Mouse (Mus musculus) spleen, adult 2 months (tissue): ENCODE results near the gene Sfrp5. TPM values are rescaled to one million over a fixed set of nuclear protein-coding genes. Genes with fewer than 3 reads are reported as not detected.

ENCODE experiments used
- DNase-seq, 2 experiments: peaks; one replicate each; pipeline versions ENCODE4 v3.0.0 to v3.0.0-alpha.2; 2012 to 2021; ENCODE audit warnings: low spot score in 2 of 2, low read depth in 1 of 2
- H3K27ac ChIP-seq: fragments of 200-500 bp; 2 replicates; pipeline ENCODE4 v1.5.1; 2012; ENCODE audit warnings: low read length, inconsistent platforms; ENCODE audit not compliant: insufficient read depth
- H3K27me3 ChIP-seq: fragments of 200-500 bp; 2 replicates; pipeline ENCODE4 v1.6.1; 2012; ENCODE audit warnings: mild to moderate bottlenecking, moderate library complexity, low read length, inconsistent platforms; ENCODE audit not compliant: control insufficient read depth, insufficient read depth
- H3K36me3 ChIP-seq: fragments of 200-500 bp; 2 replicates; pipeline ENCODE4 v1.6.1; 2012; ENCODE audit warnings: mild to moderate bottlenecking, low read length, inconsistent platforms; ENCODE audit not compliant: control insufficient read depth, insufficient read depth
- H3K4me1 ChIP-seq: fragments of 200-500 bp; 2 replicates; pipeline ENCODE4 v1.6.1; 2011; ENCODE audit warnings: inconsistent platforms; ENCODE audit not compliant: control insufficient read depth, insufficient read depth, insufficient read length
- H3K4me3 ChIP-seq: fragments of 200-500 bp; 2 replicates; pipeline ENCODE4 v1.5.1; 2011; ENCODE audit warnings: mild to moderate bottlenecking, inconsistent platforms; ENCODE audit not compliant: insufficient read depth, insufficient read length; ENCODE audit errors: extremely low read depth
- CTCF ChIP-seq: fragments of 200-500 bp; IDR thresholded peaks from 2 replicates; pipeline ENCODE4 v1.5.1; 2011; ENCODE audit warnings: mild to moderate bottlenecking, inconsistent platforms; ENCODE audit not compliant: insufficient read depth, insufficient read length, insufficient replicate concordance; ENCODE audit errors: extremely low read depth
- POLR2A ChIP-seq: fragments of 200-500 bp; IDR thresholded peaks from 2 replicates; pipeline ENCODE4 v1.6.1; 2011; ENCODE audit warnings: low read depth, low read length, inconsistent platforms
- WGBS: fragments of 180-500 bp; shearing (Covaris S2); methylation state at CpG from one replicate; pipeline ENCODE4 v1.1.7; 2018; 5-methylcytosine and 5-hydroxymethylcytosine counted together
- polyA plus RNA-seq: library from polyadenylated mRNA; depleted of rRNA; stranded (reverse); fragments of >200 nt; gene quantifications from 2 replicates; pipeline ENCODE4 v1.2.3, GENCODE M21; 2012

Gene Sfrp5
- polyA plus RNA-seq, 1 experiment, result 0.19 TPM

DNA sequence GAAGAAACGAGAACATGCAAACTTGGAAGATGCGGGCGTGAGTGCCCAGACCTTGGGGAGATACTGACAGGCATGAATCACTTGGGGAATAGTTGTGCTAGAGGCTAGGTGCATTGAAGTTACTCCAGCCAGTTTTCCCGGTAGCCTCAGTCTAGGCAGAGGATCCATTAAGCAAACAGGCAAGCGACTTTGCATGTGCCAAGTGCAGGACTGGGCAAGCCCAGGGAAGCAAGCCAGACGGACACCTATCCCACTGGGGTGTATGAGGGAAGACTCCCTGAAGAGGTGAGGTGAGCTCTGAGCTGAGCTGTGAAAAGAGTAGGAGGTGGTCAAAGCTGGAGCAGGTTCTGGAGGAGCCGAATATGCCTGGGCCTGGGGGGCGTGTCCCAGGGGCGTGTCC is 34.6 kb downstream of the Sfrp5 start:
- no peak for TF ChIP-seq CTCF
- no peak for TF ChIP-seq POLR2A
- 88% methylated on average over 9 of the region's 9 CpGs for WGBS
- Histone ChIP-seq H3K27me3 (no peaks in the 10 kb centered on the region), H3K4me1 (peaks cover 9% of the 10 kb centered on the region; the same call in 1 of the 2 replicates), H3K36me3 (no peaks in the 10 kb centered on the region), H3K4me3 (no peak overlapping the region), H3K27ac (no peak overlapping the region)
- no peak for DNase-seq

DNA sequence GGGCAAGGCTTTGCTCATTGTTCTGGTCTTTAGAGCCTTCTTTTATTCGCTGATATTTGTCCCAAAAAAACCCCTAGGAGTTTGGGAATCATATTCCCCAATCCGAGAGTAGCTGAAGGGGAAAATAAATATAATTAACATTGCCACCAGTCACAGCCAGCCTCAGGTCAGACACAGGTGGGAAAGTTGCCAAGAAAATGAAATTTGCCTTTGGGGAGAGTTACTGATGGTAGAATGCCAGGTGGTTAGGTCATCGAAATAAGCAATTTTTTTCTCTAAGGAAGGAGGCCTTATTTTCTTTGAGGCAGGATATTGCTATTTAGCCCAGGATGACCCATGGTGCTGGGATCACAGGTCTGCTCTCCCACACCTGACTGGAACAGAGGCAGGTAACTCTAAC is 35.3 kb downstream of the Sfrp5 start:
- WGBS, result 60% methylated on average over 3 of the region's 3 CpGs
- Histone ChIP-seq H3K4me3 (no peak overlapping the region), H3K27ac (no peak overlapping the region), H3K36me3 (no peaks in the 10 kb centered on the region), H3K4me1 (peaks cover 9% of the 10 kb centered on the region; the same call in 1 of the 2 replicates), H3K27me3 (no peaks in the 10 kb centered on the region)
- TF ChIP-seq POLR2A, result no peak
- TF ChIP-seq CTCF, result no peak
- no peak for DNase-seq

DNA sequence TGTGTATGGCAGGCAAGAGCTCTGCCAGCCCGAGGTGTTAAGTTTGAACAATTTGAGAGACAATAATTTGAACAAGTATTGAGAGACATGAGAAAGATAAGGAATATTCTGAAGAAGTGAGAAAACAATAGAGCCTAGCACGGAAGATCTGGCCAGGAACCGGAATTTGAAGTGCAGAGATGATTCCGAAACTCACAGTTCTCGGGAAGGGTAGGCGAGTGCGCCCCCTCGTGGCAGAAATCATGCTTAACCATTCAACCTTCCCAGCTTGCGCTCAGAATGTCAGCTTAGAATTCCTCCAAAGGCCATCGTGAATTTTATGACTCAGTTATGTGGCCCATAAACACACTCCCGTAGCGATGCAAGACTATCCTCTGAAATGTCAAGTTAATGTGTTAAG is 35.9 kb downstream of the Sfrp5 start:
- TF ChIP-seq CTCF (peak; percentile 86; the same call in 1 of the 2 replicates), POLR2A (no peak)
- H3K4me1 ChIP-seq, result peaks cover 3% of the 10 kb centered on the region; the same call in 1 of the 2 replicates
- no peaks in the 10 kb centered on the region for H3K36me3 ChIP-seq
- WGBS, result 3% methylated on average over 12 of the region's 12 CpGs
- DNase-seq, result peak; percentile 50 to 80
- H3K27ac ChIP-seq, result no peak overlapping the region
- no peak overlapping the region for H3K4me3 ChIP-seq
- H3K27me3 ChIP-seq, result no peaks in the 10 kb centered on the region

DNA sequence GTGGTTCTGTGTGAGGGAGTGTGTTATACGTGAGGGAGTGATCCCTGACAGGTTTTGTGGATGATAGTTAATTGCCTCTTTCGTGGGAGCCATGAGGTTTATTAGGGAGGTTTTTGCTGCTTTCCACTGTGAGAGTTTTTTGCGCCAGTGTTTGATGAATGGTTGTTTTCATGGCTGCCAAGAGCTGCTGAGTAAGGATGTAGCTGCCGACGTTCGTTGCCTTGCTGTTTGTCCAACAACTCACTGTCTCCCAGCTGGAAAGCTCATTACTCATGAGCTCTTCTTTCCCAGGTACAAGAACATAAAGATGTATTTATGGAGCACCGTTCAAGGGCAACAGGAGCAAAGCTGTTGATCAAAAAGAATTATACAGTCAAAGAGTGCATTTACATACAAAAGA is 37.9 kb downstream of the Sfrp5 start:
- H3K36me3 ChIP-seq, result no peaks in the 10 kb centered on the region
- H3K27me3 ChIP-seq, result no peaks in the 10 kb centered on the region
- no peak for TF ChIP-seq POLR2A
- TF ChIP-seq CTCF, result no peak
- 75% methylated on average over 7 of the region's 7 CpGs for WGBS
- H3K27ac ChIP-seq, result no peak overlapping the region
- DNase-seq, result no peak
- no peak overlapping the region for H3K4me3 ChIP-seq
- no peaks in the 10 kb centered on the region; the same call in 1 of the 2 replicates for H3K4me1 ChIP-seq

DNA sequence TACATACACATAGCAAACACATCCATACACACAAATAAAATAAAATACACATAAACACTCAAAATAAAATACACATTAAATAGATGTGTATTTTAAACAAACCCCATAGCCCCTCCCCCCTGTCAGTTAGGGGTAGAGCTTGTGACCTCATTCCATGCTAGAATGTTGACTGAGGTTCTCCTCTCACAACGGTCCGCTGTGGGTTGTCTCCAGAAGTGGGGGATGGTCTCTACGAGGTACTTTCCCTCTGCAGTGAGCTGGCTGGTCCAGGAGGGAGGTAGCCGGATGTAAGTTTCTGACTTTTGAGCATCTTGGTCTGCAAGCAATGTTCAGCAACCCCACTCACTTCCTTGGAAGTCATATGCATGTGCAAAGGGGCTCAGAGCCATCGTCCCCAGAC is 38.3 kb downstream of the Sfrp5 start, which contains the start of gene Zfyve27:
Gene Zfyve27, plus strand, starts transcription at position 188 of the 400 bp plus-strand sequence.
- H3K4me1 ChIP-seq, result no peaks in the 10 kb centered on the region; the same call in 1 of the 2 replicates
- WGBS, result 76% methylated on average over 5 of the region's 5 CpGs
- TF ChIP-seq POLR2A, result no peak
- no peak for TF ChIP-seq CTCF
- H3K36me3 ChIP-seq, result no peaks in the 10 kb centered on the region
- no peak within 1 kb of the TSS for H3K27ac ChIP-seq
- H3K27me3 ChIP-seq, result no peaks in the 10 kb centered on the region
- no peak for DNase-seq
- no peak within 1 kb of the TSS for H3K4me3 ChIP-seq

DNA sequence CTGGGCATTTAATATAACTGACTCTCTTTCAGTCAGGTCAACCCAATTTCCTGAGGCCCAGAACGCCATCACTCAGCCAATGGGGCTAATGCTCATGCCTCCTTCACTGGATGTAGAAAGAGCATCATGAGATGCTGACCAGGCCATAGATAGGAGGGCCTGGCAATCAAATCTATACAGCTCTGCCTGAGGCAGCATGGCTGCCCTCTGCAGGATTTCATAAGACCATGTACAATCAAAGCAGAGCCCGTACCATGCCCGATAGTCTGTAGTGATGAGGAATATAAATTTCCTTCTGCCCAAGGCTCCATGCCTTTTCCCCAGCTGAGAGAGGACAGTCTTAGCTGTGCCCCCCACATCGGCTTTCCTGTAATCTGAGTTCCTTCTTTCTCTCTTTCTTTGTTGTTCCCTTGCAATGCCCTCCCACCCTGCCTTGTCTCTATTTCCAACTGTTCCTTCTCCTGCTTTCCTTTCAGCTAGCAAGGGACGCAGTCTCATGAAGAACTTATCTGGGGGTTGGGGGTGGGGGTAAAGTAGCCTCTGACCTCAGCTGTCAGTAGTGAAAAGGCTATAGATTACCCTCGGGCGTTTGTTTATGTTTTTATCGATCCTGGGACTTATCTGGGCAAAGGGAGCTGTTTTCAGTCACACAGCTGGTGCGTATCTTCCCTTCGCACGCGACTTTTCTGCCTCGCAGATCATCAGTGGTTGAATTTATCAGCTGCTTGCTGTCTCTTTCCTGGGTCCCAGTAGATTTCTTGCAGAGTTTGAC is 43.6 kb downstream of the Sfrp5 start:
- H3K4me1 ChIP-seq, result no peaks in the 10 kb centered on the region
- 73% methylated on average over 13 of the region's 13 CpGs for WGBS
- H3K36me3 ChIP-seq, result no peaks in the 10 kb centered on the region
- DNase-seq, result no peak
- no peak overlapping the region for H3K4me3 ChIP-seq
- no peak overlapping the region for H3K27ac ChIP-seq
- H3K27me3 ChIP-seq, result no peaks in the 10 kb centered on the region
- TF ChIP-seq CTCF (no peak), POLR2A (no peak)
